ENCODE assay signal across 24 mouse cellular contexts in the genomic region with DNA sequence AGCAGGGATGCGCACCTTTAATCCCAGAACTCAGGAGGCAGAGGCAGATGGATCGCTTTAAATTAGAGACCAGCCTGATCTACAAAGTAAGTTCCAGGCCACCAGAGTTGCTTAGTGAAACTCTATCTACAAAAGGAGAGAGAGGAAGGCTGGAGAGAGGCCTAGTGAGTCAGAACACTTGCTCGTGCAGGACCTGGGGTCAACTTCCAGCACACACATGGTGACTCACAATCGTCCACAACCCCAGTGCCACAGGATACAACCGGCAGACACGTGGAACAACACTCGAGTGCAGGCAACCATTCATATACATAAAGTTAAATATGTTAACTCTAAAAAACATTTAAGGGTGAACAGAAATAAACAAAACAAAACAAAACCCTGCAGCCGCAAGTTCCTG. TPM values are rescaled to one million over a fixed set of nuclear protein-coding genes. Genes with fewer than 3 reads are reported as not detected.
A peak's percentile ranks its signal among the peaks of the same experiment; 100 is the strongest.
DNase-seq lines count a peak whose midpoint lies in the region; ATAC-seq and TF ChIP-seq lines count a peak whose summit lies in the region.
"Had no signal": no experiment of that assay in that cellular context is flagged by ENCODE, and none has a peak within 500 bp of the region (broad histone marks: within the 10 kb centered on the region; RNA-seq: fewer than 3 reads in every experiment).

No protein-coding gene starts in this region.

- DNase-seq in adrenal gland, postnatal 14 days = peak; percentile 52
- DNase-seq in adrenal gland, postnatal 4 days (ENCODE audit: low spot score in 2 of 2) = no peak
- peak; percentile 74 for DNase-seq in 416B (ENCODE audit: low read depth)
- DNase-seq in NIH3T3 (ENCODE audit: low read depth) = peak; percentile 87
- DNase-seq in stomach, postnatal 0 days (ENCODE audit: low spot score) = no peak
- DNase-seq in right cerebral cortex, postnatal 25 days = no peak
- no peak for DNase-seq in right cerebral cortex, adult 2 months (ENCODE audit: low spot score in 2 of 2)
- DNase-seq: cerebellum, adult 2 months; cerebellum, postnatal 10 days; gastrocnemius, adult 2 months; gastrocnemius, postnatal 25 days; heart, postnatal 10 days; heart, postnatal 4 days; kidney, adult 18-20 months had no signal

- H3K9me3 ChIP-seq in stomach, postnatal 0 days (ENCODE audit: control insufficient read depth, low read length) = no peaks in the 10 kb centered on the region
- H3K9me3 ChIP-seq: embryonic facial prominence, embryonic 10.5 days; forebrain, embryonic 10.5 days; heart, embryonic 10.5 days; hindbrain, embryonic 12.5 days had no signal

- no peak for TF ChIP-seq EP300 in stomach, postnatal 0 days (optimal IDR thresholded peaks at IDR 0.05)

- H3K4me1 ChIP-seq in stomach, postnatal 0 days (replicated peaks; ENCODE audit: control insufficient read depth, insufficient read depth) = no peaks in the 10 kb centered on the region; the same call in 1 of the 2 replicates

- WGBS in stomach, postnatal 0 days = 80% methylated on average over 8 of the region's 8 CpGs

- no peak overlapping the region for H3K4me3 ChIP-seq in stomach, postnatal 0 days (ENCODE audit: low read depth, low read length)
- H3K4me3 ChIP-seq: embryonic facial prominence, embryonic 10.5 days; erythroblast, embryonic 14.5 days; forebrain, embryonic 10.5 days; gastrocnemius, adult 2 months; heart, embryonic 10.5 days; hindbrain, embryonic 12.5 days had no signal

- ATAC-seq in stomach, postnatal 0 days (ENCODE audit: low FRiP score, low TSS enrichment) = peak; percentile 54
- ATAC-seq: CD4-positive, CD25-positive, alpha-beta regulatory T cell, adult 4 months; forebrain, embryonic 14.5 days; hindbrain, embryonic 16.5 days; inflammation-experienced regulatory T-cells, adult 6 months had no signal

- no peak overlapping the region for H3K27ac ChIP-seq in stomach, postnatal 0 days (replicated peaks)
- H3K27ac ChIP-seq: embryonic facial prominence, embryonic 10.5 days; forebrain, embryonic 10.5 days; gastrocnemius, adult 2 months; heart, embryonic 10.5 days; hindbrain, embryonic 12.5 days had no signal

- peaks cover 25% of the 10 kb centered on the region for H3K36me3 ChIP-seq in stomach, postnatal 0 days (ENCODE audit: control insufficient read depth, insufficient read depth, low read length)

- no peak for TF ChIP-seq CTCF in stomach, postnatal 0 days (IDR thresholded peaks at IDR 0.05; ENCODE audit: low read depth)

- H3K27me3 ChIP-seq in stomach, postnatal 0 days (ENCODE audit: control insufficient read depth, insufficient read depth, low read length) = no peaks in the 10 kb centered on the region
- H3K27me3 ChIP-seq: hindbrain, embryonic 12.5 days had no signal

- no peak overlapping the region for H3K4me2 ChIP-seq in stomach, postnatal 0 days (replicated peaks; ENCODE audit: low read depth)
- H3K4me2 ChIP-seq: hindbrain, embryonic 12.5 days had no signal

- H3K9ac ChIP-seq in stomach, postnatal 0 days (ENCODE audit: low read length) = no peak overlapping the region
- H3K9ac ChIP-seq: hindbrain, embryonic 12.5 days had no signal

RNA-seq across cellular contexts. Expression of a gene that starts 5.8 kb away (rescaled TPM):
- total RNA-seq in adrenal gland, postnatal 14 days (2021) = 104 and 107 TPM in 2 replicates
- total RNA-seq in adrenal gland, postnatal 4 days (2021) = 100 to 1,000 TPM; 139 TPM
- 49.8 and 53.6 TPM in 2 replicates for polyA plus RNA-seq in stomach, postnatal 0 days (2015; fragmentation: Nextera tagmentation; extraction: Ambion mirVana)

RNA-seq across cellular contexts. Expression of a gene that starts 17.2 kb away (rescaled TPM):
- 4.5 and 6.0 TPM in 2 replicates for total RNA-seq in adrenal gland, postnatal 14 days (2021)
- total RNA-seq in adrenal gland, postnatal 4 days (2021) = 1 to 10 TPM; 4.3 to 4.9 TPM
- polyA plus RNA-seq in stomach, postnatal 0 days (2015; fragmentation: Nextera tagmentation; extraction: Ambion mirVana) = 2.9 and 3.9 TPM in 2 replicates

RNA-seq across cellular contexts. Expression of a gene that starts 33.0 kb away (rescaled TPM):
- 145 and 149 TPM in 2 replicates for total RNA-seq in adrenal gland, postnatal 14 days (2021)
- 100 to 1,000 TPM in 1 of 2 experiments, 10 to 100 TPM in 1; 93.0 to 101 TPM for total RNA-seq in adrenal gland, postnatal 4 days (2021)
- polyA plus RNA-seq in stomach, postnatal 0 days (2015; fragmentation: Nextera tagmentation; extraction: Ambion mirVana) = 22.6 and 24.8 TPM in 2 replicates

RNA-seq across cellular contexts. Expression of a gene that starts 49.8 kb away (rescaled TPM):
- total RNA-seq in adrenal gland, postnatal 14 days (2021) = 2.8 and 3.0 TPM in 2 replicates
- total RNA-seq in adrenal gland, postnatal 4 days (2021) = 1 to 10 TPM; 4.4 to 4.5 TPM
- 1.1 and 1.5 TPM in 2 replicates for polyA plus RNA-seq in stomach, postnatal 0 days (2015; fragmentation: Nextera tagmentation; extraction: Ambion mirVana)
- total RNA-seq: gastrocnemius, adult 2 months; gastrocnemius, postnatal 25 days; heart, postnatal 10 days; heart, postnatal 4 days; MEL had no signal
- polyA plus RNA-seq: CD4-positive, CD25-positive, alpha-beta regulatory T cell, adult 4 months; erythroblast, embryonic 14.5 days; inflammation-experienced regulatory T-cells, adult 6 months had no signal

Comparison
In these comparisons a context has a peak if more than half of its experiments do, and no peak if none do; other contexts are left out.
1. DNase-seq: peak in adrenal gland, postnatal 14 days (single experiment), 416B (single experiment) and NIH3T3 (single experiment); none in adrenal gland, postnatal 4 days (0 of 2), stomach, postnatal 0 days (single experiment), right cerebral cortex, postnatal 25 days (single experiment) and right cerebral cortex, adult 2 months (0 of 2).